Mouse (Mus musculus) thymus, postnatal 4 days (tissue): ENCODE measurements around the gene Kat2b.
"Not testable (repeated sequence)": the region's sequence is repeated elsewhere in the genome, so short reads cannot be mapped to it uniquely, and the experiment has no call there.

ENCODE experiments used
- DNase-seq: peaks from one replicate; pipeline ENCODE4 v3.0.0; 2021

Gene Kat2b

GRCm38 (mm10) chr17:53566161-53566918 lies at the start of gene Kat2b:
Gene Kat2b (plus strand): TSS chr17:53566861.
- DNase-seq: peak; percentile 20

GRCm38 (mm10) chr17:53519364-53519763 lies 47.3 kb upstream of the Kat2b start:
- DNase-seq: no peak

- DNase-seq: no peak
Measured at GRCm38 (mm10) chr17:53520509-53520908, 46.2 kb upstream of the Kat2b start.

- no peak for DNase-seq
Measured at GRCm38 (mm10) chr17:53528034-53528433, 38.6 kb upstream of the Kat2b start.

GRCm38 (mm10) chr17:53531160-53531559 lies 35.5 kb upstream of the Kat2b start:
- no peak for DNase-seq

GRCm38 (mm10) chr17:53532425-53532824 lies 34.2 kb upstream of the Kat2b start:
- DNase-seq: no peak

- not testable (repeated sequence) for DNase-seq
Measured at GRCm38 (mm10) chr17:53539351-53539750, 27.3 kb upstream of the Kat2b start, which contains the start of gene Pp2d1. Gene Pp2d1 (minus strand): TSS chr17:53539451.

- DNase-seq: no peak
Measured at GRCm38 (mm10) chr17:53542536-53542935, 24.1 kb upstream of the Kat2b start.

GRCm38 (mm10) chr17:53543591-53544324 lies 22.9 kb upstream of the Kat2b start:
- DNase-seq: no peak

GRCm38 (mm10) chr17:53551306-53552299 lies 15.1 kb upstream of the Kat2b start:
- DNase-seq: no peak

GRCm38 (mm10) chr17:53554088-53554487 lies 12.6 kb upstream of the Kat2b start:
- DNase-seq: peak; percentile 52

GRCm38 (mm10) chr17:53554813-53555212 lies 11.8 kb upstream of the Kat2b start:
- DNase-seq: no peak

- DNase-seq: no peak
Measured at GRCm38 (mm10) chr17:53557443-53557842, 9.2 kb upstream of the Kat2b start.

- DNase-seq: no peak
Measured at GRCm38 (mm10) chr17:53559646-53560045, 7.0 kb upstream of the Kat2b start.

- no peak for DNase-seq
Measured at GRCm38 (mm10) chr17:53561458-53562029, 5.1 kb upstream of the Kat2b start.

- no peak for DNase-seq
Measured at GRCm38 (mm10) chr17:53564837-53565236, 1.8 kb upstream of the Kat2b start.

GRCm38 (mm10) chr17:53566919-53567345 lies 271 bp downstream of the Kat2b start:
- peak; percentile 76 for DNase-seq

- peak; percentile 77 for DNase-seq
Measured at GRCm38 (mm10) chr17:53567346-53568101, 863 bp downstream of the Kat2b start.

GRCm38 (mm10) chr17:53568118-53568517 lies 1.5 kb downstream of the Kat2b start:
- DNase-seq: peak; percentile 92

- no peak for DNase-seq
Measured at GRCm38 (mm10) chr17:53568734-53569386, 2.2 kb downstream of the Kat2b start.

- DNase-seq: peak; percentile 79
Measured at GRCm38 (mm10) chr17:53569829-53570228, 3.2 kb downstream of the Kat2b start.
